Mouse (Mus musculus): ENCODE results near the gene Irf1. TPM values are rescaled to one million over a fixed set of nuclear protein-coding genes. Genes with fewer than 3 reads are reported as not detected.

Gene Irf1
- polyA plus RNA-seq, 1 experiment = 25.0 TPM

DNA sequence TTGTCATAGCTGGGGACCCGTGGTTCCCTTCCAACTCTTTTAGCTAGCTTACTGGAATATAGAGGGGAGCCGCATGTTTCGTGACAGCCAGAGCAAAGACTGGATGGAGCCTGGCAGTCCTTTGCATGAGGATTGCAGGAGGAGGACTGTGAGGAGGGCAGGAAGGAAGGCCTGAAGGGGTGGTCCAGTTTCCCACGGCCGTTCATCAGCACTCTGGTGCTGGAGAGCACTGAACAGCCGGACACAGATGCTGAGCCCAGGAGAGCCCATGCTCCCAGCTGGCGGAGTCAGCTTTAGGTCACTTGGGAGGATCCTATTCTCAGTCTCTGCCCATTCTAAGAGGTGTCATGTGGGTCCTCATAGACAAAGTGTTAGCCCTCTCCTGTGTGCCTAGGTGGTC lies 12.2 kb downstream of the Irf1 start:
- TF ChIP-seq REST (IDR thresholded peaks at IDR 0.05; ENCODE audit: insufficient read depth, insufficient read length) (no peak), USF1 (IDR thresholded peaks at IDR 0.05; ENCODE audit: low read depth) (no peak), E2F4 (IDR thresholded peaks at IDR 0.05; ENCODE audit: insufficient read depth) (no peak)
- Histone ChIP-seq H3K36me3 (ENCODE audit: control insufficient read depth, insufficient read depth) (peaks cover 21% of the 10 kb centered on the region), H3K4me3 (no peak overlapping the region), H3ac (ENCODE audit: control insufficient read depth, insufficient read length) (no peak overlapping the region), H3K4me2 (ENCODE audit: low read depth) (no peak overlapping the region), H3K27me3 (ENCODE audit: control insufficient read depth, insufficient read depth, insufficient read length) (no peaks in the 10 kb centered on the region), H3K79me2 (ENCODE audit: control insufficient read depth, insufficient read depth) (no peaks in the 10 kb centered on the region)

DNA sequence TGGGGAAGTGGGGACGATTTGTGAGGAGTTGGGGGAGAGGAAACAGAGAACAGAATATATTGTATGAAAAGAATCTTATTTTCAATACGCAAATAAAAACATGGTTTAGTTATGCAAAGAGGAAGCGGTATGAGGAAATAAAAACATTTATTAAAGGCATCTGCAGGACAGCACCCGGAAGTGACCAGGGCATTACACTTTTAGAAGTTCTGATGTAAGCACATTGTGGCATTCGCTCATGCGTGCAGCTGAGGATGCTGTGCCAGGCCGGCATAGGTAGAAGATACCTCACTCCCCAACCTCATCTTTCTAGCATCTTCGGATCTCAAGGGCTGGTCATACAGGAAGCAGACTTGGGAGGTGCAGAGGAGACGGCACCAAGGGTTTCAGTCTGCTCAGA lies 13.5 kb downstream of the Irf1 start:
- no peak overlapping the region for H3K4me2 ChIP-seq (ENCODE audit: low read depth)
- no peak overlapping the region for H3ac ChIP-seq (ENCODE audit: control insufficient read depth, insufficient read length)
- H3K36me3 ChIP-seq (ENCODE audit: control insufficient read depth, insufficient read depth) = peaks cover 12% of the 10 kb centered on the region
- H3K4me3 ChIP-seq = no peak overlapping the region
- H3K27me3 ChIP-seq (ENCODE audit: control insufficient read depth, insufficient read depth, insufficient read length) = no peaks in the 10 kb centered on the region
- no peaks in the 10 kb centered on the region for H3K79me2 ChIP-seq (ENCODE audit: control insufficient read depth, insufficient read depth)
- TF ChIP-seq REST (IDR thresholded peaks at IDR 0.05; ENCODE audit: insufficient read depth, insufficient read length) = no peak
- no peak for TF ChIP-seq E2F4 (IDR thresholded peaks at IDR 0.05; ENCODE audit: insufficient read depth)
- TF ChIP-seq POLR2AphosphoS2 (IDR thresholded peaks at IDR 0.05; ENCODE audit: insufficient read length, low read depth) = no peak
- TF ChIP-seq MYOG (IDR thresholded peaks at IDR 0.05; ENCODE audit: control insufficient read depth in 1 of 3, insufficient read depth in 1 of 3, insufficient read length in 2 of 3, low read depth in 2 of 3) = no peak
- TF ChIP-seq MYOD1 (IDR thresholded peaks at IDR 0.05; ENCODE audit: control insufficient read depth in 1 of 3, insufficient read length in 2 of 3, low read depth in 2 of 3) = no peak
- no peak for TF ChIP-seq POLR2A (IDR thresholded peaks at IDR 0.05; ENCODE audit: insufficient read length, low read depth)
- no peak for TF ChIP-seq CEBPB (IDR thresholded peaks at IDR 0.05; ENCODE audit: insufficient read depth, poor library complexity, severe bottlenecking)
- no peak for TF ChIP-seq USF1 (IDR thresholded peaks at IDR 0.05; ENCODE audit: low read depth)
- no peak for TF ChIP-seq TCF12 (IDR thresholded peaks at IDR 0.05; ENCODE audit: insufficient read depth, poor library complexity, severe bottlenecking)
- TF ChIP-seq SRF (IDR thresholded peaks at IDR 0.05; ENCODE audit: control insufficient read depth, insufficient read length, low read depth) = no peak
- no peak for TF ChIP-seq MAX (IDR thresholded peaks at IDR 0.05; ENCODE audit: low read depth)
- no peak for TF ChIP-seq TCF3 (IDR thresholded peaks at IDR 0.05; ENCODE audit: insufficient read length, low read depth)

DNA sequence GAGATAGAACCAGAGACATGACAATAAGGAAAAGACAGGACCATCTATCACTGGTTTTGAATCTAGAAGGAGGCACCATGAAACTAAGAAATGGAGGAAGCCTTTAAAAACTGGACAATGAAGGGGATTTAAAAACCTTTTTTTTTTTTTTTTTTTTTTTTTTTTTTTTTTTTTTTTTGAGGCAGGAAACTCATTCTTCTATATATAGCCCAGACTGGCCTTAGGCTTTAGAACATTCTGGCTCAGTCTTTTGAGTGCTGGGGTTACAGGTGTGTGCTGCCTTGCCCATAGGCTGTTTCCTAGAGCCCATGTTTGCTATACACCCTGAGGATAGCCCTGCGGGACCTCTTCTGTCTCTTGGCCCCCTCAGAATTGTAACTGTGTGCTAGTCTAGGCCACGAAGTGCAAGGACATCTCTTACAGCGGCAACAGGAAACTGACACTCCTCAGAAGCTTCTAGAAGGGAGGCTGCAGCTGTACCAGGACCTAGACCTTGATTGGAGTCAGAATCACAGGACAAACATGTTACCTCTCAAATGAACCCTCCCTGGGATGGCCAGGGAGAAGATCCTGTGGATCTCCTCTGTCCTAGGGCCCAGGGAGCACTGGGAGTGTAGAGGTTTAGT lies 15.6 kb downstream of the Irf1 start:
- Histone ChIP-seq H3ac (ENCODE audit: control insufficient read depth, insufficient read length) (no peak overlapping the region), H3K4me2 (ENCODE audit: low read depth) (no peak overlapping the region), H3K79me2 (ENCODE audit: control insufficient read depth, insufficient read depth) (no peaks in the 10 kb centered on the region), H3K4me3 (no peak overlapping the region), H3K36me3 (ENCODE audit: control insufficient read depth, insufficient read depth) (no peaks in the 10 kb centered on the region), H3K27me3 (ENCODE audit: control insufficient read depth, insufficient read depth, insufficient read length) (no peaks in the 10 kb centered on the region)
- TF ChIP-seq E2F4 (IDR thresholded peaks at IDR 0.05; ENCODE audit: insufficient read depth) (no peak), CEBPB (IDR thresholded peaks at IDR 0.05; ENCODE audit: insufficient read depth, poor library complexity, severe bottlenecking) (no peak), TCF3 (IDR thresholded peaks at IDR 0.05; ENCODE audit: insufficient read length, low read depth) (no peak), TCF12 (IDR thresholded peaks at IDR 0.05; ENCODE audit: insufficient read depth, poor library complexity, severe bottlenecking) (no peak), MAX (IDR thresholded peaks at IDR 0.05; ENCODE audit: low read depth) (no peak), MYOD1 (IDR thresholded peaks at IDR 0.05; ENCODE audit: control insufficient read depth in 1 of 3, insufficient read length in 2 of 3, low read depth in 2 of 3) (no peak), SRF (IDR thresholded peaks at IDR 0.05; ENCODE audit: control insufficient read depth, insufficient read length, low read depth) (no peak), POLR2AphosphoS2 (IDR thresholded peaks at IDR 0.05; ENCODE audit: insufficient read length, low read depth) (no peak), USF1 (IDR thresholded peaks at IDR 0.05; ENCODE audit: low read depth) (no peak), POLR2A (IDR thresholded peaks at IDR 0.05; ENCODE audit: insufficient read length, low read depth) (no peak), MYOG (IDR thresholded peaks at IDR 0.05; ENCODE audit: control insufficient read depth in 1 of 3, insufficient read depth in 1 of 3, insufficient read length in 2 of 3, low read depth in 2 of 3) (no peak), REST (IDR thresholded peaks at IDR 0.05; ENCODE audit: insufficient read depth, insufficient read length) (no peak)

DNA sequence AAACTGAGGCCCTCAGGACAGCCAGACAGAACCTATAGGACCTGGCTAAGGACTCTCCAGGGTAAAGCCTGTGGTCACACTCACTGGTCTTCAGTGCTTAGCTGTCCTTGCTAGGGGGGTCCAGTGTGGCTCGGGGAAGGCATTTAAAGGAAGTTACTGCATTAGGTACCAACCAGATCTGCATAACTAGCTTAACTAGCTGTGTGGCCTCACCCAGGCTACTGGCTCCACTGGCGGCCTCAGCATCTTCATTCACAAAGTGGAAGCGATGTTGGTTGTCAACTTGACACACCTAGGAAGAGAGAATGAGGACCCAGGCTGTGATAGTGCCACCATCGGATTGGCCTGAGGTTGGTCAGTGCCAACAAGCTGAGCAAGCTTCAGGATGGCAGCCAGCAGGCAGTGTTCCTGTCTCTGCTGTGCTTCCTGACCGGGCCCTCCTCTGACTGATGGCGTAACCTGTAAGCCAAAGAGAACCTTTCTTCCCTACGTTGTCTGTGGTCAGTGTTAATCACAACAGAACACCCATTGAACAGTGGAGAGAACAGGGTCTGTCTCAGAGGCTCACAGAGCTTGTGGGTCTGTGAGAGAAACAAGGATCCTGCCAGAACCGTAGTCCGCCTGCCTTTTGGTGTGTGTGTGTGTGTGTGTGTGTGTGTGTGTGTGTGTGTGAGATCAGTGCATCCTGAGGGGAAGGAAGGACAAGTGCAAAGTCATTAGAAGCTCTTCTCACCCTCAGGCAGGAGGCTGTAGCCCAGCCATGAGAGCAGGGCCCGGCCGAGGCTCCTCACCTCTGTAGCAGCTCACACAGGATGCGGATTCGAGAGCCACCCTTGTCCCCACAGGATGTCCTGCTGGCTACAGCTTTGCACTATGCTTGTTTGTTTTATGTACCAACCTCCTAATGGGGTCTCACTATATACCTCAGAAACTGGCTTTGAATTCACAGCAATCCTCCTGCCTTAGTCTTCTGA lies 16.5 kb downstream of the Irf1 start:
- no peak overlapping the region for H3K4me3 ChIP-seq
- H3K27me3 ChIP-seq (ENCODE audit: control insufficient read depth, insufficient read depth, insufficient read length) = no peaks in the 10 kb centered on the region
- no peak for TF ChIP-seq TCF3 (IDR thresholded peaks at IDR 0.05; ENCODE audit: insufficient read length, low read depth)
- TF ChIP-seq POLR2AphosphoS2 (IDR thresholded peaks at IDR 0.05; ENCODE audit: insufficient read length, low read depth) = no peak
- TF ChIP-seq MYOG (IDR thresholded peaks at IDR 0.05; ENCODE audit: control insufficient read depth in 1 of 3, insufficient read depth in 1 of 3, insufficient read length in 2 of 3, low read depth in 2 of 3) = no peak
- TF ChIP-seq REST (IDR thresholded peaks at IDR 0.05; ENCODE audit: insufficient read depth, insufficient read length) = no peak
- no peak for TF ChIP-seq MYOD1 (IDR thresholded peaks at IDR 0.05; ENCODE audit: control insufficient read depth in 1 of 3, insufficient read length in 2 of 3, low read depth in 2 of 3)
- no peak for TF ChIP-seq CEBPB (IDR thresholded peaks at IDR 0.05; ENCODE audit: insufficient read depth, poor library complexity, severe bottlenecking)
- TF ChIP-seq SRF (IDR thresholded peaks at IDR 0.05; ENCODE audit: control insufficient read depth, insufficient read length, low read depth) = no peak
- no peak overlapping the region for H3ac ChIP-seq (ENCODE audit: control insufficient read depth, insufficient read length)
- no peak overlapping the region for H3K4me2 ChIP-seq (ENCODE audit: low read depth)
- no peaks in the 10 kb centered on the region for H3K36me3 ChIP-seq (ENCODE audit: control insufficient read depth, insufficient read depth)
- H3K79me2 ChIP-seq (ENCODE audit: control insufficient read depth, insufficient read depth) = no peaks in the 10 kb centered on the region

Data from myocyte (in vitro differentiated cells).